Mouse (Mus musculus) embryonic facial prominence, embryonic 13.5 days (tissue): ENCODE measurements around the gene D5Ertd579e. TPM values are rescaled to one million over a fixed set of nuclear protein-coding genes. Genes with fewer than 3 reads are reported as not detected.

ENCODE experiments used
- ATAC-seq: fragments of 200-750 bp; cut with Nextera tagmentation; 2 replicates; pipeline ENCODE4 v1.8.0; 2017; ENCODE audit warnings: low read depth; ENCODE audit not compliant: insufficient number of reproducible peaks, insufficient read depth, low FRiP score, low TSS enrichment
- H3K27ac ChIP-seq: fragments of 300-500 bp; sonication (generic); 2 replicates; pipeline ENCODE4 v1.5.1; 2015; ENCODE audit warnings: moderate library complexity, mild to moderate bottlenecking, inconsistent platforms
- H3K27me3 ChIP-seq: fragments of 300-500 bp; sonication (generic); 2 replicates; pipeline ENCODE4 v1.6.1; 2015; ENCODE audit warnings: mild to moderate bottlenecking, inconsistent platforms
- H3K36me3 ChIP-seq: fragments of 300-500 bp; sonication (generic); 2 replicates; pipeline ENCODE4 v1.6.1; 2015; ENCODE audit warnings: mild to moderate bottlenecking, inconsistent platforms
- H3K4me1 ChIP-seq: fragments of 300-500 bp; sonication (generic); 2 replicates; pipeline ENCODE4 v1.6.1; 2015; ENCODE audit warnings: inconsistent platforms
- H3K4me2 ChIP-seq: fragments of 300-500 bp; sonication (generic); 2 replicates; pipeline ENCODE4 v1.6.1; 2015; ENCODE audit warnings: moderate library complexity, mild to moderate bottlenecking, inconsistent platforms
- H3K4me3 ChIP-seq: fragments of 300-500 bp; sonication (generic); 2 replicates; pipeline ENCODE4 v1.5.1; 2015; ENCODE audit warnings: mild to moderate bottlenecking, inconsistent platforms
- H3K9ac ChIP-seq: fragments of 300-500 bp; sonication (generic); 2 replicates; pipeline ENCODE4 v1.6.1; 2015; ENCODE audit warnings: mild to moderate bottlenecking, inconsistent platforms
- H3K9me3 ChIP-seq: fragments of 300-500 bp; sonication (generic); 2 replicates; pipeline ENCODE4 v1.6.1; 2016; ENCODE audit warnings: inconsistent platforms
- WGBS: fragments of 180-500 bp; shearing (Covaris S2); methylation state at CpG from one replicate; pipeline ENCODE4 v1.1.7; 2015; ENCODE audit warnings: mixed read lengths; 5-methylcytosine and 5-hydroxymethylcytosine counted together
- polyA plus RNA-seq: library from polyadenylated mRNA; unstranded; fragments of >200 nt; fragmentation: Nextera tagmentation; extraction: Ambion mirVana; gene quantifications from 2 replicates; pipeline ENCODE4 v1.2.1, GENCODE M21; 2015

The D5Ertd579e gene
- polyA plus RNA-seq, 1 experiment from 2014 or later, result 20.2 TPM

GRCm38 (mm10) chr5:36562791-36563445, 132.9 kb downstream of the D5Ertd579e start:
- no peaks in the 10 kb centered on the region for H3K36me3 ChIP-seq
- H3K4me1 ChIP-seq, result peaks cover 15% of the 10 kb centered on the region; the same call in 1 of the 2 replicates
- no peaks in the 10 kb centered on the region for H3K9me3 ChIP-seq
- no peak overlapping the region for H3K27ac ChIP-seq
- H3K4me2 ChIP-seq, result no peak overlapping the region
- H3K27me3 ChIP-seq, result no peaks in the 10 kb centered on the region
- no peak overlapping the region for H3K9ac ChIP-seq
- no peak overlapping the region for H3K4me3 ChIP-seq
- 86% methylated on average over 10 of the region's 10 CpGs for WGBS
- ATAC-seq, result no peak

- H3K27me3 ChIP-seq, result no peaks in the 10 kb centered on the region
- WGBS, result 75% methylated on average over 4 of the region's 4 CpGs
- no peak overlapping the region for H3K4me2 ChIP-seq
- H3K9ac ChIP-seq, result no peak overlapping the region
- no peak overlapping the region for H3K4me3 ChIP-seq
- ATAC-seq, result no peak
- no peaks in the 10 kb centered on the region for H3K36me3 ChIP-seq
- peaks cover 18% of the 10 kb centered on the region; the same call in 1 of the 2 replicates for H3K4me1 ChIP-seq
- no peaks in the 10 kb centered on the region for H3K9me3 ChIP-seq
- H3K27ac ChIP-seq, result no peak overlapping the region
These were observed 134.3 kb downstream of the D5Ertd579e start for GRCm38 (mm10) chr5:36561509-36561908.

DNA sequence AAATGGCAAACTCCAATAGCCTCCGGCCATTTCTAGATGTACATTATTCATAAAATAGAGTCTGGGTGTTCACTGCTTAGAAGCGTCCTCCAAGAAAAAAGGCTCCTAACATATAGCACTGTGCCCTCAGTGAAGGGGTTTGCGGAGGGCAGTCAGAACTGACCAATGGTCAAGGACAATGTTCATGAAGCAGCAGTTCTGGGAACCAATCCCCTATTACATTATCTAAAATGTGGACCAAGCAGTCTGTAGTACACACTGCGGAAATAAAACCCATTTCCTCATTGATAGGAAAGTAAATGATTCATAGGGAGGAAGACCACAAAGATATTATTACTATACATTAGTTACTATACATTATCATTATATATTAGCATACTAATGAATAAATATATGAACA, 135.3 kb downstream of the D5Ertd579e start:
- ATAC-seq, result no peak
- no peak overlapping the region for H3K4me2 ChIP-seq
- no peak overlapping the region for H3K27ac ChIP-seq
- no peaks in the 10 kb centered on the region for H3K9me3 ChIP-seq
- H3K4me1 ChIP-seq, result peaks cover 18% of the 10 kb centered on the region; the same call in 1 of the 2 replicates
- H3K36me3 ChIP-seq, result no peaks in the 10 kb centered on the region
- WGBS, result 86% methylated on average over 4 of the region's 4 CpGs
- no peak overlapping the region for H3K4me3 ChIP-seq
- H3K27me3 ChIP-seq, result no peaks in the 10 kb centered on the region
- no peak overlapping the region for H3K9ac ChIP-seq

DNA sequence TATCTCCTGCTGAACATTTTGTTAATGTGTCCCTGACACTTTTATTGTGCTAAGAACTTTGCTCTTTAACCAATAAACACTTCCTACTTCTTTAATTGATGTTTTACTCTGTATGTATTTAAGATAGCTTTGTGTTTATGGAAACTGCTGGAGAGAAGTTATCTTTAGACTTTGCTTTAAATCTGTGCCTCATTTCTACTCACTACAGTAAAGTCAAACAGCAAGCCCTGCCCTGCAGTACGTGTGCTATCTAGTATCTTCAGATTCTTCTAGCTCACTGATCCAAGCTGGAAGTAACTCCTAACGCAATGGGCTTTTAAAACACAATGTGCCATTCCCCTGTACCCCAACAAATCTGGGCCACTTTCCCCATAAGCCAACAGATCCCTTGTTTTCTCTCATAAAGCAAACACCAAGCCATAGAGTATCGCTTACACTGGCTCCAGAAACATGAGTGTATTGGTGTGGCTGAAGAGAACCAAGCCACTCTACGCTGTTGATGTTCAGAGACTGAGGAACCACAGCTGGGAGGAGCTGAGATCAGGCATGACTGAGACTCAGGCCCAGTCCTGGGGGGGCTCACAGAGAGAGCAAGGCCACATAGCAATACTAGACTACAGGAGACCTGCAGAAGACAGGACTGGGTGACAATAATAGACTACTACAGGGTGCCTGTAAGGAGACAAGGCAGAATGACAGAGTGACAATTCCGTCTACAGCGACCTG, 136.2 kb downstream of the D5Ertd579e start:
- 84% methylated on average over 6 of the region's 6 CpGs for WGBS
- Histone ChIP-seq H3K4me3 (no peak overlapping the region), H3K27ac (no peak overlapping the region), H3K9me3 (no peaks in the 10 kb centered on the region), H3K27me3 (no peaks in the 10 kb centered on the region), H3K4me2 (no peak overlapping the region), H3K36me3 (no peaks in the 10 kb centered on the region), H3K9ac (no peak overlapping the region), H3K4me1 (peaks cover 22% of the 10 kb centered on the region)
- no peak for ATAC-seq

GRCm38 (mm10) chr5:36559106-36559505, 136.7 kb downstream of the D5Ertd579e start:
- H3K27ac ChIP-seq, result no peak overlapping the region
- no peak overlapping the region for H3K4me2 ChIP-seq
- 67% methylated on average over 5 of the region's 5 CpGs for WGBS
- no peak overlapping the region for H3K4me3 ChIP-seq
- H3K36me3 ChIP-seq, result no peaks in the 10 kb centered on the region
- no peaks in the 10 kb centered on the region for H3K27me3 ChIP-seq
- no peak for ATAC-seq
- H3K4me1 ChIP-seq, result peaks cover 28% of the 10 kb centered on the region
- H3K9ac ChIP-seq, result no peak overlapping the region
- H3K9me3 ChIP-seq, result no peaks in the 10 kb centered on the region

GRCm38 (mm10) chr5:36558526-36558925, 137.3 kb downstream of the D5Ertd579e start:
- Histone ChIP-seq H3K4me1 (peaks cover 32% of the 10 kb centered on the region), H3K27me3 (no peaks in the 10 kb centered on the region), H3K9ac (no peak overlapping the region), H3K9me3 (no peaks in the 10 kb centered on the region), H3K36me3 (no peaks in the 10 kb centered on the region), H3K4me3 (no peak overlapping the region), H3K27ac (no peak overlapping the region), H3K4me2 (no peak overlapping the region)
- WGBS, result 82% methylated on average over 2 of the region's 2 CpGs
- ATAC-seq, result no peak

DNA sequence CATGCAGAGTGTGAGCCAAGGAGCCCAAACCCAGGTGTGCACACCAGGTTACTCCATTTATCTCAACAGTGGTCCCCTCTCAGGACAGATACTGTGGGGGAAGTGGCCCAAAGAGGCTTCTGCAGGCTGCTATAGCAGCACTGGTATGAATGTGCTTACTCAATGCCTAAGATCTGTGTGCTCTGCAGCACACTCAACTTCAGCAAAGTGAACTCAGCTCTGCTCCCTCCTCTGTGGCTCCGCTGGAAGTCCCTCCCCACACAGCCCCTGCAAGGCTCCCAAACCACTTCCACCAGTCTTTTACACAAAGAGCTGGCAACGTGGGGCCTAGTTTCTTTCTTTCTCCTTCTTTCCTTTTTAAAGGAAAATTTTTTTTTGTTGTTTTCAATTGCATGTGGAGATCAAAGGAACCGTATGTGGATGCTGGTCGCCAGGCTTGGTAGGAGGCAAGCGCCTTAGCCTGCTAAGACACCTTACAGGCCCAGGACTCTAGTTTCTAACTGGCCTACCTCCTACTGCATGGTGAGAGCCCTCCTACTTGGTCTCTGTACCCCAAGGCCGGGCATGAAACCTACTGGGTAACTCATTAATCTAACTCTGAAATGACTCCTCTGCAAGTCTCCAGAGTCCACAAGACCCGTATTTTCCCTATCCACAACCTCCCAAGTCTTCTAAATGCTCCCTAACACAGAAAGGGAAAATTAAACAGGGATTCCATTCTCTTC, 138.1 kb downstream of the D5Ertd579e start:
- Histone ChIP-seq H3K4me2 (no peak overlapping the region), H3K9me3 (no peaks in the 10 kb centered on the region), H3K9ac (no peak overlapping the region), H3K36me3 (no peaks in the 10 kb centered on the region), H3K4me3 (no peak overlapping the region), H3K27ac (peak overlapping the region; percentile 28; the same call in 1 of the 2 replicates), H3K27me3 (no peaks in the 10 kb centered on the region), H3K4me1 (peaks cover 32% of the 10 kb centered on the region)
- WGBS, result 47% methylated on average over 7 of the region's 7 CpGs
- no peak for ATAC-seq

- Histone ChIP-seq H3K9me3 (no peaks in the 10 kb centered on the region), H3K9ac (no peak overlapping the region), H3K4me2 (no peak overlapping the region), H3K27me3 (no peaks in the 10 kb centered on the region), H3K4me3 (no peak overlapping the region), H3K27ac (no peak overlapping the region), H3K4me1 (peaks cover 32% of the 10 kb centered on the region), H3K36me3 (no peaks in the 10 kb centered on the region)
- 74% methylated on average over 3 of the region's 3 CpGs for WGBS
- no peak for ATAC-seq
These were observed 138.9 kb downstream of the D5Ertd579e start for GRCm38 (mm10) chr5:36556906-36557305.

DNA sequence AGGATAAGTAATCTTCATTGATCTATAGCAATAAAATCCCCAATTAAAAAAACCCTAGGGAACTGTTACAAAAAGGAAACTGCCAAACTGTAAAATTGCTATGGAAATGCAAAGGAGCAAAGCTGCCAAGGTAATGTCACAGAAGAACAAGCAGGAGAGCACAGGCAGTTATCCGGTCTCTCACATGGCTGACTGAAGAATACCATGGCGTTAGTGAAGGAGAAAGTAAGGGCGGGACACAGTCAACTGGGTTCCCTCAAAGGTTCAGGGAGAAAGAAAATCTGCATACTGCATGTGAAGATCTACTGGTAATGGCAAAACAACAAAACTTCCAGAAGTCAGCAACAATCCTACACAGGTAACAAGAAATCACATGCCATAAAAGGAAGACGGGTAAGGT, 139.5 kb downstream of the D5Ertd579e start:
- Histone ChIP-seq H3K36me3 (no peaks in the 10 kb centered on the region), H3K4me3 (no peak overlapping the region), H3K27ac (no peak overlapping the region), H3K4me1 (peaks cover 32% of the 10 kb centered on the region), H3K4me2 (no peak overlapping the region), H3K9me3 (no peaks in the 10 kb centered on the region), H3K27me3 (no peaks in the 10 kb centered on the region), H3K9ac (no peak overlapping the region)
- 72% methylated on average over 4 of the region's 4 CpGs for WGBS
- ATAC-seq, result no peak

- H3K9me3 ChIP-seq, result no peaks in the 10 kb centered on the region
- no peaks in the 10 kb centered on the region for H3K36me3 ChIP-seq
- WGBS, result 35% methylated on average over 5 of the region's 5 CpGs
- no peak overlapping the region for H3K9ac ChIP-seq
- no peak for ATAC-seq
- no peaks in the 10 kb centered on the region for H3K27me3 ChIP-seq
- H3K4me1 ChIP-seq, result peaks cover 32% of the 10 kb centered on the region
- peak overlapping the region; percentile 72; the same call in 1 of the 2 replicates for H3K27ac ChIP-seq
- H3K4me3 ChIP-seq, result no peak overlapping the region
- no peak overlapping the region for H3K4me2 ChIP-seq
These were observed 141.3 kb downstream of the D5Ertd579e start for GRCm38 (mm10) chr5:36554496-36554895.

DNA sequence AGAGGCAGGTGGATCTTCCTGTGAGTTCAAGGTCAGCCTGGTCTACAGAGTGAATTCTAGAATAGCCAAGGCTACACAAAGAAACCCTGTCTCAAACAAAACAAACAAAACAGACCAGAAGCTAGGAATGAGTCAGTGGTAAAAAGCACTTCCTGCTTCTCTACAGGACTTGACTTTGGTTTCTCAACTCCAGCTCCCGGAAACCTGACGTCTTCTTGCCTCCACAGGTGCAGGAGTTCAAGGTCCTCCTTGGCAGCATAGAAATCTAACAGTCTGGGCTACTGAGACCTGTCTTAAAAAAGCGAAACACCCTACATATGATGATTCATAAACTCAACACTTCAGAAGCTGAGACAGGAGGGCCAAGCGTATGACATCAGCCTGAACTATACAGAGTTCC, 141.9 kb downstream of the D5Ertd579e start:
- Histone ChIP-seq H3K27me3 (no peaks in the 10 kb centered on the region), H3K36me3 (no peaks in the 10 kb centered on the region), H3K9me3 (no peaks in the 10 kb centered on the region), H3K4me3 (no peak overlapping the region), H3K4me2 (no peak overlapping the region), H3K9ac (no peak overlapping the region), H3K4me1 (peaks cover 28% of the 10 kb centered on the region), H3K27ac (no peak overlapping the region; the same call in 1 of the 2 replicates)
- WGBS, result 82% methylated on average over 4 of the region's 4 CpGs
- no peak for ATAC-seq
